Mouse (Mus musculus) embryonic fibroblast, embryonic 13.5 days (primary cell): ENCODE data around the gene Serpinf1. TPM values are rescaled to one million over a fixed set of nuclear protein-coding genes. Genes with fewer than 3 reads are reported as not detected.

Source experiments
- H3K27ac ChIP-seq: 2 replicates; pipeline ENCODE4 v1.5.1; 2012; ENCODE audit warnings: low read length, control low read depth, inconsistent platforms; ENCODE audit not compliant: insufficient read depth
- H3K4me1 ChIP-seq: 2 replicates; pipeline ENCODE4 v1.6.1; 2011; ENCODE audit warnings: low read length; ENCODE audit not compliant: control insufficient read depth, insufficient read depth
- H3K4me3 ChIP-seq: 2 replicates; pipeline ENCODE4 v1.5.1; 2011; ENCODE audit warnings: mild to moderate bottlenecking, control low read depth, low read length; ENCODE audit not compliant: insufficient read depth
- CTCF ChIP-seq: IDR thresholded peaks from 2 replicates; pipeline ENCODE4 v1.5.1; 2011; ENCODE audit warnings: mild to moderate bottlenecking, control low read depth, low read length, moderate library complexity, borderline replicate concordance; ENCODE audit not compliant: insufficient read depth
- POLR2A ChIP-seq: IDR thresholded peaks from 2 replicates; pipeline ENCODE4 v1.6.1; 2011; ENCODE audit warnings: low read depth, mild to moderate bottlenecking, control low read depth, low read length, moderate library complexity
- polyA plus RNA-seq: library from polyadenylated mRNA; stranded (reverse); fragments of >200 nt; gene quantifications from 2 replicates; pipeline ENCODE4 v1.2.4, GENCODE M21; 2011; ENCODE audit warnings: low read depth; ENCODE audit not compliant: missing spikeins, insufficient read length

Gene Serpinf1
- polyA plus RNA-seq, 1 experiment = 1,358 TPM

GRCm38 (mm10) chr11:75424459-75424858 is 2.0 kb upstream of the Serpinf1 start:
- Histone ChIP-seq H3K4me1 (0 out of 2 replicates have a peak, but pooled peaks cover 2% of the 10 kb centered on the region), H3K4me3 (no peak overlapping the region), H3K27ac (no peak overlapping the region)
- TF ChIP-seq CTCF (no peak), POLR2A (no peak)

GRCm38 (mm10) chr11:75424033-75424432 is 1.5 kb upstream of the Serpinf1 start:
- H3K27ac ChIP-seq = no peak overlapping the region
- TF ChIP-seq CTCF = no peak
- TF ChIP-seq POLR2A = no peak
- no peak overlapping the region for H3K4me3 ChIP-seq
- 0 out of 2 replicates have a peak, but pooled peaks cover 2% of the 10 kb centered on the region for H3K4me1 ChIP-seq

- Histone ChIP-seq H3K4me1 (0 out of 2 replicates have a peak, but pooled peaks cover 2% of the 10 kb centered on the region), H3K27ac (no peak overlapping the region), H3K4me3 (no peak overlapping the region)
- TF ChIP-seq CTCF = no peak
- TF ChIP-seq POLR2A = no peak
These were observed 590 bp upstream of the Serpinf1 start for GRCm38 (mm10) chr11:75423091-75423490.

- no peak for TF ChIP-seq CTCF
- TF ChIP-seq POLR2A = peak; percentile 91
- Histone ChIP-seq H3K4me3 (peak overlapping the region; percentile 69), H3K4me1 (0 out of 2 replicates have a peak, but pooled peaks cover 4% of the 10 kb centered on the region), H3K27ac (peak overlapping the region; percentile 85)
These were observed 1.0 kb downstream of the Serpinf1 start for GRCm38 (mm10) chr11:75421375-75422012.

- Histone ChIP-seq H3K27ac (peak overlapping the region; percentile 85), H3K4me1 (0 out of 2 replicates have a peak, but pooled peaks cover 4% of the 10 kb centered on the region), H3K4me3 (peak overlapping the region; percentile 69)
- TF ChIP-seq POLR2A (no peak), CTCF (no peak)
These were observed 1.6 kb downstream of the Serpinf1 start for GRCm38 (mm10) chr11:75420810-75421374.

GRCm38 (mm10) chr11:75420037-75420436 is 2.5 kb downstream of the Serpinf1 start:
- TF ChIP-seq CTCF (no peak), POLR2A (no peak)
- no peak overlapping the region for H3K27ac ChIP-seq
- no peak overlapping the region for H3K4me3 ChIP-seq
- H3K4me1 ChIP-seq = 0 out of 2 replicates have a peak, but pooled peaks cover 4% of the 10 kb centered on the region

GRCm38 (mm10) chr11:75415994-75416393 is 6.5 kb downstream of the Serpinf1 start:
- H3K4me3 ChIP-seq = no peak overlapping the region
- 0 out of 2 replicates have a peak, but pooled peaks cover 4% of the 10 kb centered on the region for H3K4me1 ChIP-seq
- H3K27ac ChIP-seq = no peak overlapping the region
- no peak for TF ChIP-seq POLR2A
- TF ChIP-seq CTCF = no peak

GRCm38 (mm10) chr11:75415096-75415495 is 7.4 kb downstream of the Serpinf1 start:
- Histone ChIP-seq H3K27ac (no peak overlapping the region), H3K4me3 (no peak overlapping the region), H3K4me1 (0 out of 2 replicates have a peak, but pooled peaks cover 2% of the 10 kb centered on the region)
- TF ChIP-seq POLR2A = no peak
- TF ChIP-seq CTCF = no peak

- H3K27ac ChIP-seq = no peak overlapping the region
- peaks cover 3% of the 10 kb centered on the region; the same call in 1 of the 2 replicates for H3K4me1 ChIP-seq
- TF ChIP-seq POLR2A (no peak), CTCF (no peak)
- no peak overlapping the region for H3K4me3 ChIP-seq
These were observed 11.9 kb downstream of the Serpinf1 start for GRCm38 (mm10) chr11:75410591-75410990.
